Mouse (Mus musculus) urinary bladder, postnatal 4 days (tissue): Measurements from ENCODE around the gene Gm20869.
"Not testable (repeated sequence)": the region's sequence is repeated elsewhere in the genome, so short reads cannot be mapped to it uniquely, and the experiment has no call there.

Experiments
- DNase-seq, 2 experiments: peaks; one replicate each; pipeline ENCODE4 v3.0.0; 2021 to 2022; ENCODE audit warnings: low spot score in 2 of 2

Gm20869 gene

DNA sequence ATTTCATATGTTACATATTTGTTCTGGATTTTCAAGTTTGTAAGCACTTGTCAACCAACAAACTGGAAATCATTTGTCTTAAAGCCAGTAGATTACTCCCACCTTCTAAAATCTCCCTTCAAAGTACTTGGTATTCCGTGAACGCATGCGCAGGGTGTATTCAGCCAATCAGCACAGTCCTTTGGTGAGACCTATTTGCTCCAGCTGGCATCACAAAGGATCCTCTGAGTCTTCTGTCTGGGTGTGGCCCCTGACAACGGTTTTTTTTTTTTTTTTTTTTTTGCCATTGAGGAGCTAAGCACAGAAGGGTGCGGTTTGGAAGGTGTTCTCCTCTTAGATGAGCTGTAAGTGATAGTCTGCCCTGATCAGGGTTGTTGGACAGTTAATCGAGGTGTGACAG lies at the start of gene Gm20869:
Gene Gm20869 (plus strand): TSS at position 301 of the 400 bp plus-strand sequence.
- DNase-seq = not testable (repeated sequence)
